Mouse (Mus musculus) forebrain, embryonic 15.5 days (tissue): Measurements from ENCODE around the gene Specc1l. TPM values are rescaled to one million over a fixed set of nuclear protein-coding genes. Genes with fewer than 3 reads are reported as not detected.
A peak's percentile ranks its signal among the peaks of the same experiment; 100 is the strongest.

Experiments used
- ATAC-seq: fragments of 200-750 bp; cut with Nextera tagmentation; replicated peaks from 2 replicates; pipeline ENCODE4 v1.8.0; 2017; ENCODE audit warnings: mild to moderate bottlenecking, moderate TSS enrichment, moderate library complexity
- H3K27ac ChIP-seq: fragments of 300-500 bp; sonication (generic); replicated peaks from 2 replicates; pipeline ENCODE4 v1.5.1; 2015; ENCODE audit warnings: mild to moderate bottlenecking, inconsistent platforms
- H3K27me3 ChIP-seq: fragments of 300-500 bp; sonication (generic); 2 replicates; pipeline ENCODE4 v1.6.1; 2015; ENCODE audit warnings: inconsistent platforms
- H3K36me3 ChIP-seq: fragments of 300-500 bp; sonication (generic); 2 replicates; pipeline ENCODE4 v1.6.1; 2015; ENCODE audit warnings: mild to moderate bottlenecking, inconsistent platforms
- H3K4me1 ChIP-seq: fragments of 300-500 bp; sonication (generic); 2 replicates; pipeline ENCODE4 v1.6.1; 2015; ENCODE audit warnings: inconsistent platforms
- H3K4me2 ChIP-seq: fragments of 300-500 bp; sonication (generic); replicated peaks from 2 replicates; pipeline ENCODE4 v1.6.1; 2015; ENCODE audit warnings: mild to moderate bottlenecking, inconsistent platforms
- H3K4me3 ChIP-seq: fragments of 300-500 bp; sonication (generic); 2 replicates; pipeline ENCODE4 v1.5.1; 2015; ENCODE audit warnings: mild to moderate bottlenecking, inconsistent platforms
- H3K9ac ChIP-seq: fragments of 300-500 bp; sonication (generic); replicated peaks from 2 replicates; pipeline ENCODE4 v1.6.1; 2015; ENCODE audit warnings: mild to moderate bottlenecking, inconsistent platforms
- H3K9me3 ChIP-seq: fragments of 300-500 bp; sonication (generic); 2 replicates; pipeline ENCODE4 v1.6.1; 2016; ENCODE audit warnings: inconsistent platforms
- WGBS: fragments of 180-500 bp; shearing (Covaris S2); methylation state at CpG from one replicate; pipeline ENCODE4 v1.1.7; 2015; ENCODE audit warnings: mixed read lengths; 5-methylcytosine and 5-hydroxymethylcytosine counted together
- polyA plus RNA-seq: library from polyadenylated mRNA; unstranded; fragments of >200 nt; fragmentation: Nextera tagmentation; extraction: Ambion mirVana; gene quantifications from 2 replicates; pipeline ENCODE4 v1.2.1, GENCODE M21; 2015

Gene Specc1l
- polyA plus RNA-seq, 1 experiment from 2014 or later = 44.7 TPM

- Histone ChIP-seq H3K9me3 (no peaks in the 10 kb centered on the region), H3K27me3 (no peaks in the 10 kb centered on the region), H3K27ac (peak overlapping the region; percentile 82), H3K4me1 (peaks cover 17% of the 10 kb centered on the region), H3K4me2 (no peak overlapping the region), H3K4me3 (no peak overlapping the region), H3K36me3 (peaks cover 44% of the 10 kb centered on the region), H3K9ac (no peak overlapping the region)
- WGBS = 70% methylated on average over 8 of the region's 8 CpGs
- peak; percentile 76 for ATAC-seq
Observed at GRCm38 (mm10) chr10:75303324-75304048, 91.6 kb downstream of the Specc1l start.

GRCm38 (mm10) chr10:75304049-75304405 is 92.2 kb downstream of the Specc1l start:
- peaks cover 44% of the 10 kb centered on the region for H3K36me3 ChIP-seq
- peak; percentile 35; the same call in 1 of the 2 replicates for ATAC-seq
- H3K27me3 ChIP-seq = no peaks in the 10 kb centered on the region
- no peak overlapping the region for H3K4me2 ChIP-seq
- peaks cover 17% of the 10 kb centered on the region for H3K4me1 ChIP-seq
- no peak overlapping the region for H3K4me3 ChIP-seq
- H3K27ac ChIP-seq = peak overlapping the region; percentile 82
- H3K9ac ChIP-seq = no peak overlapping the region
- 79% methylated on average over 5 of the region's 5 CpGs for WGBS
- H3K9me3 ChIP-seq = no peaks in the 10 kb centered on the region

- WGBS = 69% methylated on average over 6 of the region's 6 CpGs
- Histone ChIP-seq H3K36me3 (peaks cover 44% of the 10 kb centered on the region), H3K4me1 (peaks cover 17% of the 10 kb centered on the region), H3K9me3 (no peaks in the 10 kb centered on the region), H3K4me3 (no peak overlapping the region), H3K27me3 (no peaks in the 10 kb centered on the region), H3K9ac (no peak overlapping the region), H3K27ac (peak overlapping the region; percentile 82), H3K4me2 (no peak overlapping the region)
- 0 out of 2 replicates have a peak, but pooled peaks have one; percentile 12 for ATAC-seq
Observed at GRCm38 (mm10) chr10:75304413-75304812, 92.5 kb downstream of the Specc1l start.

GRCm38 (mm10) chr10:75307130-75307529 is 95.3 kb downstream of the Specc1l start:
- no peaks in the 10 kb centered on the region for H3K27me3 ChIP-seq
- ATAC-seq = no peak
- H3K4me3 ChIP-seq = no peak overlapping the region
- no peaks in the 10 kb centered on the region for H3K9me3 ChIP-seq
- H3K36me3 ChIP-seq = peaks cover 56% of the 10 kb centered on the region
- 93% methylated on average over 7 of the region's 7 CpGs for WGBS
- no peak overlapping the region for H3K4me2 ChIP-seq
- no peak overlapping the region for H3K9ac ChIP-seq
- no peak overlapping the region for H3K27ac ChIP-seq
- H3K4me1 ChIP-seq = peaks cover 17% of the 10 kb centered on the region

- no peaks in the 10 kb centered on the region for H3K9me3 ChIP-seq
- WGBS = 86% methylated on average over 7 of the region's 7 CpGs
- H3K9ac ChIP-seq = no peak overlapping the region
- no peak overlapping the region for H3K27ac ChIP-seq
- peaks cover 44% of the 10 kb centered on the region for H3K36me3 ChIP-seq
- ATAC-seq = no peak
- no peak overlapping the region for H3K4me3 ChIP-seq
- no peak overlapping the region for H3K4me2 ChIP-seq
- no peaks in the 10 kb centered on the region for H3K27me3 ChIP-seq
- H3K4me1 ChIP-seq = peaks cover 16% of the 10 kb centered on the region
Observed at GRCm38 (mm10) chr10:75312361-75312760, 100.5 kb downstream of the Specc1l start.

- no peaks in the 10 kb centered on the region for H3K9me3 ChIP-seq
- H3K4me3 ChIP-seq = no peak overlapping the region
- H3K27me3 ChIP-seq = peaks cover 14% of the 10 kb centered on the region; the same call in 1 of the 2 replicates
- no peak overlapping the region for H3K27ac ChIP-seq
- H3K4me1 ChIP-seq = peaks cover 18% of the 10 kb centered on the region
- no peak overlapping the region for H3K9ac ChIP-seq
- ATAC-seq = no peak
- WGBS = 80% methylated on average over 6 of the region's 6 CpGs
- no peak overlapping the region for H3K4me2 ChIP-seq
- peaks cover 24% of the 10 kb centered on the region for H3K36me3 ChIP-seq
Observed at GRCm38 (mm10) chr10:75314190-75314980, 102.5 kb downstream of the Specc1l start.

- Histone ChIP-seq H3K27ac (no peak overlapping the region), H3K4me1 (peaks cover 18% of the 10 kb centered on the region), H3K4me3 (no peak overlapping the region), H3K4me2 (no peak overlapping the region), H3K9ac (no peak overlapping the region), H3K27me3 (peaks cover 14% of the 10 kb centered on the region; the same call in 1 of the 2 replicates), H3K9me3 (no peaks in the 10 kb centered on the region), H3K36me3 (peaks cover 10% of the 10 kb centered on the region; the same call in 1 of the 2 replicates)
- ATAC-seq = no peak
- WGBS = 67% methylated on average over 8 of the region's 8 CpGs
Observed at GRCm38 (mm10) chr10:75315756-75316155, 103.9 kb downstream of the Specc1l start.

- Histone ChIP-seq H3K9ac (peak overlapping the region; percentile 39; the same call in 1 of the 2 replicates), H3K4me3 (peak overlapping the region; percentile 44), H3K9me3 (no peaks in the 10 kb centered on the region), H3K27me3 (peaks cover 14% of the 10 kb centered on the region; the same call in 1 of the 2 replicates), H3K4me2 (peak overlapping the region; percentile 57), H3K27ac (no peak overlapping the region), H3K4me1 (peaks cover 18% of the 10 kb centered on the region), H3K36me3 (peaks cover 3% of the 10 kb centered on the region; the same call in 1 of the 2 replicates)
- peak; percentile 44 for ATAC-seq
- WGBS = 8% methylated on average over 9 of the region's 9 CpGs
Observed at GRCm38 (mm10) chr10:75316472-75316871, 104.6 kb downstream of the Specc1l start.

GRCm38 (mm10) chr10:75316872-75316907 is 104.8 kb downstream of the Specc1l start, which contains the start of gene Adora2a:
Adora2a (plus strand) TSS chr10:75316877.
- peaks cover 14% of the 10 kb centered on the region; the same call in 1 of the 2 replicates for H3K27me3 ChIP-seq
- H3K9ac ChIP-seq = peak within 1 kb of the TSS; percentile 39
- 0% methylated on average over 4 of the region's 4 CpGs for WGBS
- peak within 1 kb of the TSS; percentile 46 for H3K27ac ChIP-seq
- no peaks in the 10 kb centered on the region for H3K9me3 ChIP-seq
- H3K36me3 ChIP-seq = peaks cover 2% of the 10 kb centered on the region; the same call in 1 of the 2 replicates
- ATAC-seq = no peak
- H3K4me1 ChIP-seq = peaks cover 18% of the 10 kb centered on the region
- H3K4me2 ChIP-seq = peak within 1 kb of the TSS; percentile 57
- H3K4me3 ChIP-seq = peak within 1 kb of the TSS; percentile 44

GRCm38 (mm10) chr10:75316908-75317761 is 105.3 kb downstream of the Specc1l start:
- WGBS = under 1% methylated on average over 77 of the region's 81 CpGs

GRCm38 (mm10) chr10:75318206-75318605 is 106.3 kb downstream of the Specc1l start:
- peaks cover 18% of the 10 kb centered on the region for H3K4me1 ChIP-seq
- H3K27ac ChIP-seq = no peak overlapping the region
- ATAC-seq = no peak
- H3K27me3 ChIP-seq = peaks cover 14% of the 10 kb centered on the region; the same call in 1 of the 2 replicates
- H3K9ac ChIP-seq = no peak overlapping the region
- peak overlapping the region; percentile 44 for H3K4me3 ChIP-seq
- 89% methylated on average over 6 of the region's 6 CpGs for WGBS
- no peaks in the 10 kb centered on the region for H3K9me3 ChIP-seq
- no peaks in the 10 kb centered on the region for H3K36me3 ChIP-seq
- H3K4me2 ChIP-seq = peak overlapping the region; percentile 57; the same call in 1 of the 2 replicates

More at GRCm38 (mm10) chr10:75316908-75317761, 105.3 kb downstream of the Specc1l start:
- peak overlapping the region; percentile 44 for H3K4me3 ChIP-seq
- ATAC-seq = peak; percentile 65
- peak overlapping the region; percentile 46 for H3K27ac ChIP-seq
- H3K27me3 ChIP-seq = peaks cover 14% of the 10 kb centered on the region; the same call in 1 of the 2 replicates
- H3K36me3 ChIP-seq = no peaks in the 10 kb centered on the region
- H3K4me1 ChIP-seq = peaks cover 18% of the 10 kb centered on the region
- peak overlapping the region; percentile 39 for H3K9ac ChIP-seq
- H3K4me2 ChIP-seq = peak overlapping the region; percentile 57
- H3K9me3 ChIP-seq = no peaks in the 10 kb centered on the region
